Mouse (Mus musculus): ENCODE measurements around the gene Fbxl16. TPM values are rescaled to one million over a fixed set of nuclear protein-coding genes. Genes with fewer than 3 reads are reported as not detected.
A peak's percentile ranks its signal among the peaks of the same experiment; 100 is the strongest.

The Fbxl16 gene
- polyA plus RNA-seq, 1 experiment from 2014 or later = 0.43 TPM

- ATAC-seq = peak; percentile 91
These were observed 23.6 kb upstream of the Fbxl16 start, which contains the start of gene Haghl for GRCm38 (mm10) chr17:25785281-25785745. Haghl (minus strand) TSS chr17:25785673.

GRCm38 (mm10) chr17:25786280-25786679 lies 22.6 kb upstream of the Fbxl16 start, which contains the start of gene Ccdc78:
Ccdc78 (plus strand) TSS chr17:25786580.
- ATAC-seq = no peak
- Histone ChIP-seq H3K9ac (replicated peaks; ENCODE audit: low read depth) (0 out of 2 replicates have a peak within 1 kb of the TSS, but pooled peaks have one; percentile 1), H3K36me3 (ENCODE audit: insufficient read depth, low read length) (peaks cover 7% of the 10 kb centered on the region), H3K4me1 (ENCODE audit: insufficient read depth, low read depth, low read length) (peaks cover 8% of the 10 kb centered on the region; the same call in 1 of the 2 replicates), H3K9me3 (ENCODE audit: low read length) (no peaks in the 10 kb centered on the region), H3K27ac (ENCODE audit: low read length) (no peak within 1 kb of the TSS), H3K27me3 (replicated peaks; ENCODE audit: insufficient read depth, low read length) (no peaks in the 10 kb centered on the region), H3K4me2 (replicated peaks; ENCODE audit: low read depth, low read length) (peak within 1 kb of the TSS; percentile 65), H3K4me3 (ENCODE audit: low read depth, low read length) (peak within 1 kb of the TSS; percentile 54)
- WGBS = 67% methylated on average over 3 of the region's 3 CpGs
- no peak for DNase-seq (ENCODE audit: low spot score)
- TF ChIP-seq EP300 (IDR thresholded peaks at IDR 0.05) = no peak
- no peak for TF ChIP-seq CTCF (IDR thresholded peaks at IDR 0.05)

More at GRCm38 (mm10) chr17:25785281-25785745, 23.6 kb upstream of the Fbxl16 start, which contains the start of gene Haghl:
- Histone ChIP-seq H3K4me3 (ENCODE audit: low read depth, low read length) (peak within 1 kb of the TSS; percentile 54), H3K27me3 (replicated peaks; ENCODE audit: insufficient read depth, low read length) (no peaks in the 10 kb centered on the region), H3K27ac (ENCODE audit: low read length) (no peak within 1 kb of the TSS), H3K4me1 (ENCODE audit: insufficient read depth, low read depth, low read length) (peaks cover 8% of the 10 kb centered on the region; the same call in 1 of the 2 replicates), H3K9me3 (ENCODE audit: low read length) (no peaks in the 10 kb centered on the region), H3K9ac (replicated peaks; ENCODE audit: low read depth) (peak within 1 kb of the TSS; percentile 1; the same call in 1 of the 2 replicates), H3K36me3 (ENCODE audit: insufficient read depth, low read length) (peaks cover 11% of the 10 kb centered on the region), H3K4me2 (replicated peaks; ENCODE audit: low read depth, low read length) (peak within 1 kb of the TSS; percentile 65)
- WGBS = under 1% methylated on average over 23 of the region's 23 CpGs
- TF ChIP-seq EP300 (IDR thresholded peaks at IDR 0.05) (no peak), CTCF (IDR thresholded peaks at IDR 0.05) (peak; percentile 18)
- DNase-seq (ENCODE audit: low spot score) = peak; percentile 98

GRCm38 (mm10) chr17:25786781-25787504 lies 21.9 kb upstream of the Fbxl16 start:
- no peak for ATAC-seq
- Histone ChIP-seq H3K9me3 (ENCODE audit: low read length) (no peaks in the 10 kb centered on the region), H3K4me3 (ENCODE audit: low read depth, low read length) (no peak overlapping the region), H3K4me1 (ENCODE audit: insufficient read depth, low read depth, low read length) (peaks cover 8% of the 10 kb centered on the region; the same call in 1 of the 2 replicates), H3K9ac (replicated peaks; ENCODE audit: low read depth) (no peak overlapping the region), H3K27me3 (replicated peaks; ENCODE audit: insufficient read depth, low read length) (no peaks in the 10 kb centered on the region), H3K27ac (ENCODE audit: low read length) (no peak overlapping the region), H3K36me3 (ENCODE audit: insufficient read depth, low read length) (peaks cover 5% of the 10 kb centered on the region), H3K4me2 (replicated peaks; ENCODE audit: low read depth, low read length) (no peak overlapping the region)
- DNase-seq (ENCODE audit: low spot score) = no peak
- no peak for TF ChIP-seq EP300 (IDR thresholded peaks at IDR 0.05)
- no peak for TF ChIP-seq CTCF (IDR thresholded peaks at IDR 0.05)
- WGBS = 91% methylated on average over 9 of the region's 9 CpGs

GRCm38 (mm10) chr17:25791320-25791842 lies 17.5 kb upstream of the Fbxl16 start:
- H3K36me3 ChIP-seq (ENCODE audit: insufficient read depth, low read length) = no peaks in the 10 kb centered on the region
- WGBS = 22% methylated on average over 19 of the region's 19 CpGs
- no peak for ATAC-seq
- no peaks in the 10 kb centered on the region for H3K9me3 ChIP-seq (ENCODE audit: low read length)
- TF ChIP-seq EP300 (IDR thresholded peaks at IDR 0.05) (no peak), CTCF (IDR thresholded peaks at IDR 0.05) (peak; percentile 18; the same call in 1 of the 2 replicates)
- no peak for DNase-seq (ENCODE audit: low spot score)
- peaks cover 9% of the 10 kb centered on the region; the same call in 1 of the 2 replicates for H3K4me1 ChIP-seq (ENCODE audit: insufficient read depth, low read depth, low read length)
- H3K9ac ChIP-seq (replicated peaks; ENCODE audit: low read depth) = peak overlapping the region; percentile 39
- H3K4me2 ChIP-seq (replicated peaks; ENCODE audit: low read depth, low read length) = peak overlapping the region; percentile 94
- no peak overlapping the region for H3K27ac ChIP-seq (ENCODE audit: low read length)
- no peaks in the 10 kb centered on the region for H3K27me3 ChIP-seq (replicated peaks; ENCODE audit: insufficient read depth, low read length)
- H3K4me3 ChIP-seq (ENCODE audit: low read depth, low read length) = peak overlapping the region; percentile 68

- 1% methylated on average over 45 of the region's 45 CpGs for WGBS
- ATAC-seq (peak; percentile 79), DNase-seq (ENCODE audit: low spot score) (peak; percentile 88)
- Histone ChIP-seq H3K4me2 (replicated peaks; ENCODE audit: low read depth, low read length) (peak overlapping the region; percentile 94), H3K36me3 (ENCODE audit: insufficient read depth, low read length) (no peaks in the 10 kb centered on the region), H3K27ac (ENCODE audit: low read length) (peak overlapping the region; percentile 76), H3K9me3 (ENCODE audit: low read length) (no peaks in the 10 kb centered on the region), H3K4me3 (ENCODE audit: low read depth, low read length) (peak overlapping the region; percentile 68), H3K27me3 (replicated peaks; ENCODE audit: insufficient read depth, low read length) (no peaks in the 10 kb centered on the region), H3K9ac (replicated peaks; ENCODE audit: low read depth) (peak overlapping the region; percentile 39), H3K4me1 (ENCODE audit: insufficient read depth, low read depth, low read length) (peaks cover 9% of the 10 kb centered on the region; the same call in 1 of the 2 replicates)
- TF ChIP-seq EP300 (IDR thresholded peaks at IDR 0.05) (no peak), CTCF (IDR thresholded peaks at IDR 0.05) (no peak)
These were observed 16.9 kb upstream of the Fbxl16 start for GRCm38 (mm10) chr17:25791843-25792527.

- TF ChIP-seq EP300 (IDR thresholded peaks at IDR 0.05) (no peak), CTCF (IDR thresholded peaks at IDR 0.05) (no peak)
- DNase-seq (ENCODE audit: low spot score) = peak; percentile 91
- no peaks in the 10 kb centered on the region for H3K27me3 ChIP-seq (replicated peaks; ENCODE audit: insufficient read depth, low read length)
These were observed 16.3 kb upstream of the Fbxl16 start, which contains the start of gene Fam173a for GRCm38 (mm10) chr17:25792615-25793014. Fam173a (minus strand) TSS chr17:25792901.

More at GRCm38 (mm10) chr17:25792615-25793014, 16.3 kb upstream of the Fbxl16 start, which contains the start of gene Fam173a:
- Histone ChIP-seq H3K27ac (ENCODE audit: low read length) (peak within 1 kb of the TSS; percentile 76), H3K9me3 (ENCODE audit: low read length) (no peaks in the 10 kb centered on the region), H3K4me2 (replicated peaks; ENCODE audit: low read depth, low read length) (peak within 1 kb of the TSS; percentile 94), H3K4me1 (ENCODE audit: insufficient read depth, low read depth, low read length) (peaks cover 9% of the 10 kb centered on the region; the same call in 1 of the 2 replicates), H3K4me3 (ENCODE audit: low read depth, low read length) (peak within 1 kb of the TSS; percentile 68), H3K36me3 (ENCODE audit: insufficient read depth, low read length) (no peaks in the 10 kb centered on the region), H3K9ac (replicated peaks; ENCODE audit: low read depth) (peak within 1 kb of the TSS; percentile 39)
- 2% methylated on average over 14 of the region's 14 CpGs for WGBS
- ATAC-seq = peak; percentile 81

All from lung, postnatal 0 days (tissue).